Mouse (Mus musculus) liver, embryonic 14.5 days (tissue): ENCODE data around the gene Rac2.

Source experiments
- CTCF ChIP-seq: IDR thresholded peaks from 2 replicates; pipeline ENCODE4 v1.5.1; 2016; ENCODE audit warnings: antibody characterized with exemption, low read depth, control low read depth
- EP300 ChIP-seq: IDR thresholded peaks from 2 replicates; pipeline ENCODE4 v1.6.1; 2016; ENCODE audit warnings: antibody characterized with exemption, low read depth

DNA sequence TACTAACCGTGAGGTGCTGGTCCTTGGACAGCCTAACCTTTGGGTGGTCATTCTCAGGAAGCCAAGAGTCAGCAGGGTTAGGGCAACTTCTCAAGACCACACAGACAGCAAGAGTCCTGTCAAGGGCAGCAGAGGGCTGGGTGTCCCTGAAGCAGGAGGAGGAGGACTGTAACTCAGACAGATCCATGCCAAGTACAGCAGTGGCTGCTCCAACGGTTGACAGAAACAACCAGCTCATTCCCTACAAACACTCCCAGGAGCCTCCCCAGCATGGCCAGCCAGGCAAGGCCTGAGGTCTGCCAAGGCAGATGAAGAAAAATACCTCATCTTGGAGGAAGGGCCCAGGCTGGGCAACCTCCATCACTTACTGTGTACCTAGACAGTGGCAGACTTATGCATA, 44.4 kb upstream of the Rac2 start:
- TF ChIP-seq CTCF (no peak), EP300 (no peak)
